Mouse (Mus musculus) megakaryocyte, embryonic 14.5 days (primary cell): Measurements from ENCODE around the gene Rfx8.

Experiments used
- FLI1 ChIP-seq: IDR thresholded peaks from 2 replicates; pipeline ENCODE4 v1.6.1; 2012; ENCODE audit warnings: low read length, inconsistent platforms, mixed read lengths
- GATA1 ChIP-seq: IDR thresholded peaks from 3 replicates; pipeline ENCODE4 v1.6.1; 2012; ENCODE audit warnings: mixed read lengths, low read length, inconsistent platforms, borderline replicate concordance

DNA sequence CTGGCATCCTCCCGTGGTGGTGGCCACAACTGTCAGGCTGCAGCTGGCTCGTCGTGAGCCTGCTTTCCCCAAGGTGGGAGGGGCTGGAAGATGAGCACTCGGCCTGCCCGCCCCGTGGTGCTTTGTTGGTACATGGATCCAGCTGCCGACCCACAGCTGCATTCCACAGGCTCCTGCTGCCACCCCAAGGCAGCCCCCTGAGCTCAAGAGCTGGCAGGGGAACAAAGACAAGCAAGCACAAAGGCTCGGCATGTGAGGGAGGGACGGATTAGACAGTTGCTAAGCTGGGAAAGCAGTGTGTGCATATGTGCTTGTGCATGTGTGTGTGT is 19.6 kb downstream of the Rfx8 start:
- no peak for TF ChIP-seq GATA1
- no peak for TF ChIP-seq FLI1
